Mouse (Mus musculus): ENCODE data around the gene Rpl38. TPM values are rescaled to one million over a fixed set of nuclear protein-coding genes. Genes with fewer than 3 reads are reported as not detected.

Rpl38 gene
- polyA plus RNA-seq, 1 experiment = 1,513 TPM

GRCm38 (mm10) chr11:114692601-114693000 lies 24.3 kb downstream of the Rpl38 start:
- Histone ChIP-seq H3K27ac (ENCODE audit: insufficient read depth, low read length) (no peak overlapping the region), H3K4me3 (ENCODE audit: insufficient read depth, low read length) (no peak overlapping the region), H3K4me1 (ENCODE audit: control insufficient read depth, insufficient read depth, low read length) (peaks cover 4% of the 10 kb centered on the region; the same call in 1 of the 2 replicates)
- TF ChIP-seq CTCF (IDR thresholded peaks at IDR 0.05; ENCODE audit: borderline replicate concordance, insufficient read depth, low read length) (no peak), POLR2A (IDR thresholded peaks at IDR 0.05; ENCODE audit: low read depth, low read length) (no peak)

GRCm38 (mm10) chr11:114693456-114693855 lies 25.1 kb downstream of the Rpl38 start:
- Histone ChIP-seq H3K4me3 (ENCODE audit: insufficient read depth, low read length) (no peak overlapping the region), H3K27ac (ENCODE audit: insufficient read depth, low read length) (no peak overlapping the region), H3K4me1 (ENCODE audit: control insufficient read depth, insufficient read depth, low read length) (no peaks in the 10 kb centered on the region)
- TF ChIP-seq POLR2A (IDR thresholded peaks at IDR 0.05; ENCODE audit: low read depth, low read length) (no peak), CTCF (IDR thresholded peaks at IDR 0.05; ENCODE audit: borderline replicate concordance, insufficient read depth, low read length) (no peak)

GRCm38 (mm10) chr11:114694451-114694850 lies 26.1 kb downstream of the Rpl38 start:
- Histone ChIP-seq H3K4me3 (ENCODE audit: insufficient read depth, low read length) (no peak overlapping the region), H3K4me1 (ENCODE audit: control insufficient read depth, insufficient read depth, low read length) (no peaks in the 10 kb centered on the region), H3K27ac (ENCODE audit: insufficient read depth, low read length) (no peak overlapping the region)
- no peak for TF ChIP-seq CTCF (IDR thresholded peaks at IDR 0.05; ENCODE audit: borderline replicate concordance, insufficient read depth, low read length)
- TF ChIP-seq POLR2A (IDR thresholded peaks at IDR 0.05; ENCODE audit: low read depth, low read length) = no peak

- Histone ChIP-seq H3K4me1 (ENCODE audit: control insufficient read depth, insufficient read depth, low read length) (no peaks in the 10 kb centered on the region; the same call in 1 of the 2 replicates), H3K27ac (ENCODE audit: insufficient read depth, low read length) (no peak overlapping the region), H3K4me3 (ENCODE audit: insufficient read depth, low read length) (no peak overlapping the region)
- TF ChIP-seq CTCF (IDR thresholded peaks at IDR 0.05; ENCODE audit: borderline replicate concordance, insufficient read depth, low read length) (no peak), POLR2A (IDR thresholded peaks at IDR 0.05; ENCODE audit: low read depth, low read length) (no peak)
Observed at GRCm38 (mm10) chr11:114698496-114698895, 30.2 kb downstream of the Rpl38 start.

GRCm38 (mm10) chr11:114699511-114699910 lies 31.2 kb downstream of the Rpl38 start:
- H3K27ac ChIP-seq (ENCODE audit: insufficient read depth, low read length) = no peak overlapping the region
- no peaks in the 10 kb centered on the region; the same call in 1 of the 2 replicates for H3K4me1 ChIP-seq (ENCODE audit: control insufficient read depth, insufficient read depth, low read length)
- H3K4me3 ChIP-seq (ENCODE audit: insufficient read depth, low read length) = no peak overlapping the region
- TF ChIP-seq POLR2A (IDR thresholded peaks at IDR 0.05; ENCODE audit: low read depth, low read length) = no peak
- no peak for TF ChIP-seq CTCF (IDR thresholded peaks at IDR 0.05; ENCODE audit: borderline replicate concordance, insufficient read depth, low read length)

GRCm38 (mm10) chr11:114702311-114702995 lies 34.1 kb downstream of the Rpl38 start:
- Histone ChIP-seq H3K27ac (ENCODE audit: insufficient read depth, low read length) (no peak overlapping the region), H3K4me1 (ENCODE audit: control insufficient read depth, insufficient read depth, low read length) (no peaks in the 10 kb centered on the region; the same call in 1 of the 2 replicates), H3K4me3 (ENCODE audit: insufficient read depth, low read length) (no peak overlapping the region)
- no peak for TF ChIP-seq CTCF (IDR thresholded peaks at IDR 0.05; ENCODE audit: borderline replicate concordance, insufficient read depth, low read length)
- no peak for TF ChIP-seq POLR2A (IDR thresholded peaks at IDR 0.05; ENCODE audit: low read depth, low read length)

- no peaks in the 10 kb centered on the region; the same call in 1 of the 2 replicates for H3K4me1 ChIP-seq (ENCODE audit: control insufficient read depth, insufficient read depth, low read length)
Observed at GRCm38 (mm10) chr11:114702996-114703361, 34.7 kb downstream of the Rpl38 start.

GRCm38 (mm10) chr11:114704071-114704913 lies 36.0 kb downstream of the Rpl38 start:
- no peak for TF ChIP-seq POLR2A (IDR thresholded peaks at IDR 0.05; ENCODE audit: low read depth, low read length)
- TF ChIP-seq CTCF (IDR thresholded peaks at IDR 0.05; ENCODE audit: borderline replicate concordance, insufficient read depth, low read length) = no peak
- no peak overlapping the region for H3K4me3 ChIP-seq (ENCODE audit: insufficient read depth, low read length)
- no peaks in the 10 kb centered on the region; the same call in 1 of the 2 replicates for H3K4me1 ChIP-seq (ENCODE audit: control insufficient read depth, insufficient read depth, low read length)
- H3K27ac ChIP-seq (ENCODE audit: insufficient read depth, low read length) = no peak overlapping the region

More at GRCm38 (mm10) chr11:114702996-114703361, 34.7 kb downstream of the Rpl38 start:
- no peak for TF ChIP-seq CTCF (IDR thresholded peaks at IDR 0.05; ENCODE audit: borderline replicate concordance, insufficient read depth, low read length)
- TF ChIP-seq POLR2A (IDR thresholded peaks at IDR 0.05; ENCODE audit: low read depth, low read length) = no peak
- Histone ChIP-seq H3K27ac (ENCODE audit: insufficient read depth, low read length) (no peak overlapping the region), H3K4me3 (ENCODE audit: insufficient read depth, low read length) (no peak overlapping the region)

GRCm38 (mm10) chr11:114706358-114706757 lies 38.0 kb downstream of the Rpl38 start:
- H3K4me1 ChIP-seq (ENCODE audit: control insufficient read depth, insufficient read depth, low read length) = no peaks in the 10 kb centered on the region
- TF ChIP-seq POLR2A (IDR thresholded peaks at IDR 0.05; ENCODE audit: low read depth, low read length) (no peak), CTCF (IDR thresholded peaks at IDR 0.05; ENCODE audit: borderline replicate concordance, insufficient read depth, low read length) (no peak)
- no peak overlapping the region for H3K27ac ChIP-seq (ENCODE audit: insufficient read depth, low read length)
- H3K4me3 ChIP-seq (ENCODE audit: insufficient read depth, low read length) = no peak overlapping the region

GRCm38 (mm10) chr11:114711393-114711792 lies 43.1 kb downstream of the Rpl38 start:
- Histone ChIP-seq H3K4me1 (ENCODE audit: control insufficient read depth, insufficient read depth, low read length) (no peaks in the 10 kb centered on the region), H3K27ac (ENCODE audit: insufficient read depth, low read length) (no peak overlapping the region), H3K4me3 (ENCODE audit: insufficient read depth, low read length) (no peak overlapping the region)
- TF ChIP-seq CTCF (IDR thresholded peaks at IDR 0.05; ENCODE audit: borderline replicate concordance, insufficient read depth, low read length) (no peak), POLR2A (IDR thresholded peaks at IDR 0.05; ENCODE audit: low read depth, low read length) (no peak)

All from embryonic fibroblast, embryonic 13.5 days (primary cell).